Mouse (Mus musculus) right cerebral cortex, adult 18-20 months (tissue): ENCODE measurements around the gene Slit3.
A peak's percentile ranks its signal among the peaks of the same experiment; 100 is the strongest.

Source experiments
- DNase-seq: peaks from one replicate; pipeline ENCODE4 v3.0.0; 2022; ENCODE audit warnings: mixed read lengths

Gene Slit3

DNA sequence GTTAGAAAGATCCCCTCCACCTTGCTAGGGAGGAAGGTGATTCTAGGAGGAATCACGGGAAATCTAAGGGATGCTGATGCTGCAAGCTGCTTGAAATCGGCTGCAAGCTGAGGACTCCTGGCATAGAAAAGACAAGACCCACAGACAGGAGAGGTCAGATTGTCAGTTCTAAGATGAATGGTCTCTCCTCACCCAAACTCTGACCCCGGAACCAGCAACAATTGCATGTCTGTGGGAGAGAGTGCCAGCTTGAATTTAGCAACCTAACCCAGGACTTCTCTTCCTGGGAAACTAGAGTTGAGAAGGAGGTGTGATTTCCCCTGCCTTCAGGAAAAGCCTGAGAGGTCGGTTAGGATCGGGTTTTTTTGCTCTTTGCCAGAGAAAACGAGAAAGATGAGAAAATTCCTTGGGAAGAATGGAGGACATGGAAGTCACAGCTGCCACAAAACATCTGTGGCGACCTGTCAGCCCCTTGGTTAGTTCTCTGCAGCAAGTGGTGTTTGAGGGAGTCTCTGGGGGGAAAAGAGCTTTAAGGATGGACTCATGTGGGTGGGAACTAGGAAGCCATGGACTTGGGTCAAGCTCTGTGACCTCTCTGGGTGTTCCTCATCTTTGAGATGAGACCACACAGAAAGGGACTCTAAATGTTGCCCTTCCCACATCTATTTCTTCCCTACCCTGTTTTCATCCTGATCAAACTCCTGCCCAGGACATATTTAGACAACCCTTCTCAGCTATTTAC is 425.2 kb downstream of the Slit3 start:
- DNase-seq = no peak

DNA sequence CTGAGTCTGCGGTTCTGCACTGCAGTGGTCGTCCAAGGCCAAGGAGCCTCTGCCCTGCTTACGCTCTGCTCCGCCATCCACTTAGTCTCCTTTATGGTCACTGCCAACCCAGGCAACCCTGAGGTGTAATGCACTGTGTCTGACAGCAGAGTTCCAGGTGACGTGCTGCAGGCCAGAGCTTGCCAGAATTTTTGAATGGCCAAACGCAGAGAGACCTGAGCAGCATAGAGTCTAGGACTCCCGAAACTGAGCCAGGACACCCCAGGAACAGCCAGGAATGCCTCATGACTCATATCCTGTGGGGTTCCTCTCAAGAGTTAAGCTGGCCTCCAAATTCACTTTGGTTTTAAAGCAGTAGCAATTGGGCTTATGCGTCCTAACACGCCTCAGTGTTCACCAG is 429.0 kb downstream of the Slit3 start:
- DNase-seq = no peak

DNA sequence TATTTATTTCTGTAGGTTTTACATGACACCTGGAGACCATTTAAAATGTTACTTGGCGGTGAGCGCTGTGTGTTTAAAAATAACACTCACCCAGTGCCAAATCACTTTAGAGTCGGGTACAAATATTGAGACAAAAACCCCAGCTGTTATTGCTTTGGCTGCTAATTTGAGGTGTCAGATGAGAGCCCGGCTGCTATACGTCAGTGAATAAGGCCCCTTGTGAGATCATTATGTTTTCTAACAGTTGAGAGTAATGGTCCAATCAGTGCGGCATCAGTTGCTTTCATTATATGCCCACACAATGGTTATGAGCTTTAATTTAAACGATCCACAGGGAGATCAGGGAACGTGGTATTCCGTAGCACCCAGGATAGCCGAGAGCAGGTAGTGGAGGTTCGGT is 435.2 kb downstream of the Slit3 start:
- DNase-seq = no peak

- DNase-seq = no peak
Observed at GRCm38 (mm10) chr11:35557476-35557875, 436.5 kb downstream of the Slit3 start.

GRCm38 (mm10) chr11:35558311-35558710 is 437.3 kb downstream of the Slit3 start:
- no peak for DNase-seq

DNA sequence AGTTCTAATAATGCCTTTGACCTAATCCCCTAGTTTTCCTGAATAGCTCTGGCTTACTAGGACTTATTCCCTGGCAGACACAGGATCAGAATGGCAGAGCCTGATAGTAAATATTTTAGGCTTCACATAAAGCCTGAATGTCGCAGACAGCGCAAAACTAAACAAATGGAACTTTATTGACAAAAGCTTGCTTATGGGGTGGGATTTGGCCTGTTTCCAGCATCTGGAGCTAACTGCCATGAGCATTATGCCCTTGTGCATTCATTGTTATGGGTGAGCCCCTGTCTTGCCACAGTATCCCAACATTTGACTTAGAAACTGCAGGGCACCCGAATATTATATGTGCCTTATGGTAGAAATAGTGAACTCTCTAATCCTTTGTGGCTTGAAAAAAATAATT is 438.4 kb downstream of the Slit3 start:
- no peak for DNase-seq

- no peak for DNase-seq
Observed at GRCm38 (mm10) chr11:35561760-35562159, 440.7 kb downstream of the Slit3 start.

GRCm38 (mm10) chr11:35565322-35565721 is 444.3 kb downstream of the Slit3 start:
- no peak for DNase-seq

DNA sequence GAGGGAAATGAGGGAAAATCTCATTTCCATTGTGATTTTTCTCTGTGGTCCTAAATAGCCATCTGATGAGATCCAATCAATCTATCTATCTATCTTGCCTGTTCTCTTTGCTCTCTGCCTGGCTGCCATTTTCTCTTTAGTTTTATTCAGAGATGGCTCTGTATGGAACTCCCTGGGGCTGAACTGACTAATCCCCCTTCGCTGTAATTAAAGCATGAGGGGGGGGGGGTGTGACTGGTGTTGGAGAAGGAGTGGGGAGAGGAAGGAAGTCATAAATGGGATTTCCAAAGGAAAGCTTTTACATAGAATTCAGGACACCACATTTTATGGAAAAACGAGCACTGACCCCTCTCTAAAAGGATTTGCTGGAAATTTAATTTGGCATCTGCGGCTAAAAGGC is 445.7 kb downstream of the Slit3 start:
- DNase-seq = no peak

DNA sequence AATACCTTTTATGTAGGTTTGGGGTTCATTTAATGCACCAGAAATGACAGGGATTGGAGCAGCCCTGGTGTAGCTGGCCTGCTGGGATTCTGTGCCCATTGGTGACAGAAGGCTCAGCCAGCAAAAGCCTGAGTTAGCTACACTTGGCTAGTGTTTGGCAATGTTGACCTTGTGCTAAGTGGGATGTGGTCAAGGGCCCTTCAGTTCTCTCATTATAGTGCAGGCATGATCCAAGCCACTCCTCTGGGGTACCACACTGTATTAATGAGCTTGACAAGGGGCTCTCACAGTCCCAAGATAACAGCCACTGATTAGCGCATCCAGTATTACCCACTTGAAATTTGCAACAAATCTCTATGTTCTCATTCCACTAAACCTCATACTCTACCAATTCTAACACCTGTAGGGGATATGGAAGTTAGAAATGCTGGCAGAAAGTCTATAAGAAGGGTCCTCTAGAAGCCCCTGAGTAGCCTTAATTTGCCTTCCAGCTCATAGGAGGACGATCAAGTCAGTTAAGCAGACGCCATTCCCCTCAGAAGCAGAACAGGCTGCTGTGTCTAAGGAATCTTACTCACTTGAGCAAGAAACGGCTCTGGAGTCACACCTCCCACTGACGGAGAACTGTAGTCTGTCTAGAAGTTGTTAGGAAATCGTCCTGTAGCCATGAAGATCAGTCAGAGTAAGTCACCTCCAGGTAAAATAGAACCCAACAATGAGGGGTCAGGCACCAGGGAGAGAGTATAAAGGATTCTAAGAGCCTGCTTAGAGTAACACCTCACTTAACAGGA is 448.3 kb downstream of the Slit3 start:
- DNase-seq = no peak

DNA sequence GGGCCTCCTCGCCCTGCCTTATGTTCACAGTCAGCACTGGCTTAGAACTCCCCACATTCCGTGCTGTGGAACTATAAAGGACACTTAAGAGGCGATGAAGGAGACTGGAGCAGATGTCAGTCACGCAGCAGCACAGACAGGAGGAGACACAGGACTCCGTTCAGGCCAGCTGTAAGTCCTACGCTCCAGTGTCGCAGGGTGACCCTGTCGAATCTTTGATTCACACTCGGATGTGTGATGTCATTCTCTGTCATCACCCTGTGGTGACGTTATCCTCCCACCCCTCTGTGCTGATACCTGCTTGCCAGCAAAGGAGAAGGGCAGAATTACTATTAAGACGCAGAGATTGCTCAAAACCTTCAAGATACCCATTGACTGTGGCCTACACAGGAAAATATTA is 448.9 kb downstream of the Slit3 start:
- no peak for DNase-seq

GRCm38 (mm10) chr11:35571910-35572309 is 450.9 kb downstream of the Slit3 start:
- DNase-seq = no peak

DNA sequence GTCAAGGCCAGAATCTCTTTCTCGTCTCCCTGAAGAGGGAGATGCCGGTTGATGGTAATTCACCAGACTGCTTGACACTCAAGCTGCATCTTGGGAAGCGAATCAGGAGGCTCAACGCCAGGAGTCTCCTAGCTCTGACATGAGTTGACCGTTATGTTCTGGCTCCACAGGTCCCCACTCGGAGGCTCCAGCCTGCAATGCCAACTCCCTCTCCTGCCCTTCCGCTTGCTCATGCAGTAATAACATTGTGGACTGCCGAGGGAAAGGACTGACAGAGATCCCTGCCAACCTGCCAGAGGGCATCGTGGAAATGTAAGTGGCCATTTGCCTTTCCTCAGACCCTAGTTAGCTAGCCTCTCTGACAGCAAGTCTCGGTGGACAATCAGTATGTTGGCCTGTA is 457.8 kb downstream of the Slit3 start:
- DNase-seq = no peak

- DNase-seq = peak; percentile 31
Observed at GRCm38 (mm10) chr11:35582591-35582990, 461.6 kb downstream of the Slit3 start.

DNA sequence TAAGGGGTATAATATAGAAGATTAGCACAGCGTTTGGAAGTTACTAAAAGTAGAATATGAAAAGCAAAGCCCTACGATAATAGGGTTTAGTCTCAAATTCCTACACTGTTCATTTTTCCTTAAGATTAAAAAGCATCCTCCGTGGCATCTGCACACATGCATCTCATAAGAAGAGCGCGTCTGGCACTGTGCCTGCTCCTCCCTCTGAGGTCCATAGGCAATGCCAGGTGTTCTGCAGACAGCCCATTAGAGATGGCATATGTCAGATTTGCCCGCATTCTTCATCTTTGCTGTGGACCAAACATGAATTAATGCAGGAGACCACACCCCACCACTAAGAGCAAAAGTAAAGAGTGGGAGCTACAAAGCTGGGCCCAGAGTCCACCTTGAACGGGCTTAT is 462.6 kb downstream of the Slit3 start:
- DNase-seq = no peak

GRCm38 (mm10) chr11:35587174-35587959 is 466.3 kb downstream of the Slit3 start:
- peak; percentile 82 for DNase-seq

- DNase-seq = no peak
Observed at GRCm38 (mm10) chr11:35589892-35590291, 468.9 kb downstream of the Slit3 start.

DNA sequence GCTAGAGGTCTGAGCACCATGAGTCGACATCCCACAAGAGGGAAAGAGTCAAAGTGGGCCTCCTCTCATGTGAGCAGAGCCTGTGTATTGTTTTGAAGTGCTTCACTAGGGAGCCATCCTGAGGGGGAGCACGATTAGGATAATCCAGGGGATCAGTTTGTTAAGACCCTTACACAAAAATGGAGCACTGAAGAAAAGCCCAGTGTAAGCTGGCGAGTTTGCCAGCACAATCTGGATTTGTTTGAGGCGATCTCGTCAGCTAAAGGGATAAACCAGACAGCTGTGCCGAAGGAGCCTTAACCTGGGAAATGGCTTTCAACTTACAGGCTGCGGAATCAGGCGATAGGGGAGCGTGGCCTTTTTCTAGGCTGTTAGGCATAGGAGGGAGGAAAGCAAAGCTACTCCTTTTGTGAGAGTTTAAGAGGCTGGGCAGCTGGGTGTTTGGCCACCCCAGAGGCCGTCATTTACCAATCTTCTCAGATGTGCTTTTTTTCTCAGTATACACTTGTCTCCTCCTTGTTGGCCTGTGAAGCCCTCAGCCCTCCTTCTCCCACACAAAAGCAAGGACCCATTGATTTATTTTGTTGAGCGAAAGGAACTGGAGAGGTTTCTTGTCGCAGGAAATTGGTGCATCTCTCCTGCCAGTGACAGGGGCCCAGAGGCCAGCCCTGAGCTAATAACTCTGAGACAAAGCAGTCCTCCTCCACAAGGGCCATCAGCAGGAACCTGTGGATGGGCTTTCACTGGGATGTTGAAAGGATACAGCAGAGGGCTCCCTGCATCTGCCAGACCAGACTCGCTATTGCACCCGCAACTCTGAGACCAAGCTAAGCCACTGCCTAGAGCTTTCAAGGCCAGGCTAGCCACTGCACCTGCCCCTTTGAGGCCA is 472.4 kb downstream of the Slit3 start:
- DNase-seq = no peak

- DNase-seq = no peak
Observed at GRCm38 (mm10) chr11:35596064-35596463, 475.0 kb downstream of the Slit3 start.

DNA sequence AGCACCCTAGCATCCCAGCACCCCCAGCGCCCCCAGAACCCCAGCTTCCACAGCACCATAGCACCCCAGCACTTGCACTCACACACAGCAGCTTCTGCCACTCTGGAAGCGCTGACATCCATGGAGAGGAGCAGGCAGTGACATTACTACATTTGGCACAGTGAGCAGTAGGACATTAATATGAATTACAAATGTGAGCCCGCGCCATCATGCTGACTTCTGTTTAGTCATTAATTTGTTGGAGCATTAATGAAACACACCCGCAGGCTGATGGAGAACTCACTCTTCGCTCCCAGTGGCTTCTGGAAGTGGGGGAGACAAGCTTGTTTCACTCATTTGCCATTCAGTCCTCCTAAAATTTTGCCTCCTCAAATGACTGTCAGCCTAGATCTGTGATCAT is 476.9 kb downstream of the Slit3 start:
- DNase-seq = no peak

GRCm38 (mm10) chr11:35598732-35599131 is 477.7 kb downstream of the Slit3 start:
- peak; percentile 62 for DNase-seq

DNA sequence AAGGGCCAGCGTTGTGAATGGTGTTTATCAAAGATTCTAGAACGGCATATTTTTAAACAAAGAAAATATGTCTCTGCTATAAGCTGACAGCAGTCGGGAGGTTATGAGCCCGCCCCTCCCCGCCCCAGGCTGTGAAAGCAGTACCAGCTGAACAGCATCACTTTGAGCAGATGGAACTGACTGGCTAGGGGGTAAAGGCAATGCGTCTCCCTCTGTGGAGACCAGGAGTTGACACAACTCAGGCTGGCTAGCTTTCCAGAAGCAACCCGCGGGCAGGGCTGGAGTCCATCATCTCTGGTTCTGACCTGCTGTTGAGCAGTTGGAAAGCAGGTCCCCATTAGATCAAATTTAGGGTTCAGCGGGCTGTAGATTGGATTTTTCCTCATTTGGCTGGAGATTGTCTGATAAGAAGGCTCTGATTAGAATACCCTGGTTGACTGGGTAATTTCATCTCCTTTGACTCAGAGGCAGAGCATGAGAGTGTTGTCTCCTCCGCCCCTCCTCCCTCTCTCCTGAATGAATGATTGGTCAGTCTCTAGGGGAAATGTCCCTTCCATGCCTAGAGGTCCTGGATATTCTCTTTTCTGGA is 480.7 kb downstream of the Slit3 start:
- DNase-seq = no peak
